In genomic region chr4:91376317-91376910, GRCm38 (mm10) we compare ENCODE assay signal across 8 mouse cellular contexts. TPM values are rescaled to one million over a fixed set of nuclear protein-coding genes. Genes with fewer than 3 reads are reported as not detected.
DNase-seq lines count a peak whose midpoint lies in the region; ATAC-seq and TF ChIP-seq lines count a peak whose summit lies in the region.

No protein-coding gene starts in this region.

- peaks cover 41% of the 10 kb centered on the region for H3K27me3 ChIP-seq in liver, embryonic 14.5 days (ENCODE audit: control insufficient read depth, insufficient read depth, low read length)
- H3K27me3 ChIP-seq in neural tube, embryonic 12.5 days (replicated peaks), result 0 out of 2 replicates have a peak, but pooled peaks cover 8% of the 10 kb centered on the region

- peaks cover 0 to 1% of the 10 kb centered on the region in 2 experiments; a peak in 1 of 4 replicates for H3K4me1 ChIP-seq in liver, embryonic 14.5 days (replicated peaks; ENCODE audit: control insufficient read depth in 2 of 2, insufficient read depth in 2 of 2, low read length in 1 of 2)
- H3K4me1 ChIP-seq in neural tube, embryonic 12.5 days, result peaks cover 29% of the 10 kb centered on the region

- intact Hi-C loops in heart, postnatal 36 days (cut with DNase I), result no loop called here

- H3K9me3 ChIP-seq in liver, embryonic 14.5 days (ENCODE audit: control insufficient read depth, low read length), result no peaks in the 10 kb centered on the region
- H3K9me3 ChIP-seq in neural tube, embryonic 12.5 days, result no peaks in the 10 kb centered on the region

- ATAC-seq in frontal cortex, adult (ENCODE audit: low TSS enrichment), result peak; percentile 90
- peak; percentile 89 for ATAC-seq in liver, embryonic 14.5 days (ENCODE audit: insufficient read depth)
- ATAC-seq in neural tube, embryonic 12.5 days (ENCODE audit: low FRiP score, low read depth), result peak; percentile 91

- no peak overlapping the region for H3K9ac ChIP-seq in liver, embryonic 14.5 days (replicated peaks)
- peak overlapping the region; percentile 77 for H3K9ac ChIP-seq in neural tube, embryonic 12.5 days

- no peak overlapping the region for H3K27ac ChIP-seq in liver, embryonic 14.5 days
- peak overlapping the region; percentile 15; the same call in 1 of the 2 replicates for H3K27ac ChIP-seq in neural tube, embryonic 12.5 days

- no peak for TF ChIP-seq CTCF in liver, embryonic 14.5 days (IDR thresholded peaks at IDR 0.05; ENCODE audit: low read depth)

- WGBS in large intestine, adult 2 months, result 2% methylated on average over 28 of the region's 28 CpGs
- under 1% methylated on average over 28 of the region's 28 CpGs for WGBS in liver, embryonic 14.5 days (ENCODE audit: insufficient replicate concordance)
- WGBS in neural tube, embryonic 12.5 days, result under 1% methylated on average over 28 of the region's 28 CpGs

- peak; percentile 99 for DNase-seq in NIH3T3 (ENCODE audit: low read depth)
- DNase-seq in cerebellum, adult 9-10 months, result peak; percentile 99
- peak; percentile 64 to 66 for DNase-seq in heart, postnatal 36 days
- peak; percentile 29 for DNase-seq in large intestine, adult 2 months (ENCODE audit: low read depth, low spot score)
- peak; percentile 33 to 68 (median 56) for DNase-seq in liver, embryonic 14.5 days (ENCODE audit: low read depth in 3 of 3, low spot score in 3 of 3)
- DNase-seq in thymus, postnatal 0 days (ENCODE audit: low spot score), result peak; percentile 52

- H3K4me2 ChIP-seq in liver, embryonic 14.5 days (ENCODE audit: low read depth), result peak overlapping the region; percentile 57
- peak overlapping the region; percentile 97 for H3K4me2 ChIP-seq in neural tube, embryonic 12.5 days (replicated peaks)

- TF ChIP-seq EP300 in liver, embryonic 14.5 days (IDR thresholded peaks at IDR 0.05; ENCODE audit: low read depth), result no peak

- H3K36me3 ChIP-seq in liver, embryonic 14.5 days (replicated peaks; ENCODE audit: control insufficient read depth, insufficient read depth, low read depth), result no peaks in the 10 kb centered on the region
- no peaks in the 10 kb centered on the region for H3K36me3 ChIP-seq in neural tube, embryonic 12.5 days

- H3K4me3 ChIP-seq in liver, embryonic 14.5 days (ENCODE audit: insufficient read depth in 1 of 2, low read depth in 2 of 2, low read length in 2 of 2), result peak overlapping the region; percentile 27 to 56
- H3K4me3 ChIP-seq in neural tube, embryonic 12.5 days, result peak overlapping the region; percentile 81

RNA-seq across cellular contexts. Expression of gene Elavl2, which starts 24.2 kb away (rescaled TPM):
- total RNA-seq in heart, postnatal 36 days (2021), result under 1 TPM; 0.11 to 0.56 TPM
- 0.03 and 0.05 TPM in 2 replicates for polyA plus RNA-seq in large intestine, adult 2 months (2012; rRNA removed)
- polyA plus RNA-seq in liver, embryonic 14.5 days (2012; rRNA removed), result 0.03 and 0.08 TPM in 2 replicates
- polyA plus RNA-seq in liver, embryonic 14.5 days (2014; fragmentation: Nextera tagmentation; extraction: Ambion mirVana), result 0.32 TPM in 2 replicates
- polyA plus RNA-seq in neural tube, embryonic 12.5 days (2016; fragmentation: Nextera tagmentation; extraction: Ambion mirVana), result 118 and 128 TPM in 2 replicates
- 0.12 TPM in 2 replicates for polyA plus RNA-seq in thymus, postnatal 0 days (2015; fragmentation: Nextera tagmentation; extraction: Ambion mirVana)

Comparison
In these comparisons a context has a peak if more than half of its experiments do, and no peak if none do; other contexts are left out.
1. DNase-seq: peak in every context shown above with its lines; median percentile 99 in NIH3T3; 99 in cerebellum, adult 9-10 months; 65 in heart, postnatal 36 days; 56 in liver, embryonic 14.5 days; 52 in thymus, postnatal 0 days; 29 in large intestine, adult 2 months.
2. RNA of gene Elavl2, which starts 24.2 kb away (polyA plus RNA-seq): 118 to 128 TPM in neural tube, embryonic 12.5 days; 0.03 to 0.32 TPM in liver, embryonic 14.5 days, 0.12 TPM in thymus, postnatal 0 days and 0.03 to 0.05 TPM in large intestine, adult 2 months; every median in the first group is over 10 times any median in the second.
3. Peak in every context shown above with its lines, with median percentiles within 50 percentile points of each other: ATAC-seq.